Mouse (Mus musculus) G1E (cell line): ENCODE results near the gene Dnpep.

Source experiments
- CTCF ChIP-seq: IDR thresholded peaks from 2 replicates; pipeline ENCODE4 v1.5.1; 2012; ENCODE audit warnings: low read depth, low read length, inconsistent platforms, mixed read lengths
- GATA1 ChIP-seq: IDR thresholded peaks from 2 replicates; pipeline ENCODE4 v1.6.1; 2012; ENCODE audit warnings: borderline replicate concordance, low read length, inconsistent platforms, mixed read lengths
- POLR2AphosphoS5 ChIP-seq: IDR thresholded peaks from 2 replicates; pipeline ENCODE4 v1.6.1; 2012; ENCODE audit warnings: low read depth, low read length, inconsistent platforms; ENCODE audit not compliant: insufficient replicate concordance
- TAL1 ChIP-seq: conservative IDR thresholded peaks from 2 replicates; pipeline ENCODE4 v1.6.1; 2012; ENCODE audit warnings: low read depth, low read length, inconsistent platforms, mixed read lengths

- TF ChIP-seq CTCF, result no peak
- no peak for TF ChIP-seq GATA1
- TF ChIP-seq TAL1, result no peak
- no peak for TF ChIP-seq POLR2AphosphoS5
Observed at GRCm38 (mm10) chr1:75361123-75361522, 43.3 kb upstream of the Dnpep start.
